12 mouse cellular contexts compared by ENCODE assay signal in genomic region chr12:119088666-119089065, GRCm38 (mm10).
"Had no signal": no experiment of that assay in that cellular context is flagged by ENCODE, and none has a peak within 500 bp of the region (broad histone marks: within the 10 kb centered on the region; RNA-seq: fewer than 3 reads in every experiment).

No protein-coding gene starts in this region.

- DNase-seq: retina, postnatal 1 day; right cerebral cortex, adult 18-20 months; right cerebral cortex, postnatal 14 days; right cerebral cortex, postnatal 25 days; right cerebral cortex, postnatal 4 days; spleen, adult 18-20 months; thymus, adult 18-20 months; thymus, adult 2 months; thymus, postnatal 14 days; thymus, postnatal 25 days; thymus, postnatal 36 days; thymus, postnatal 4 days had no signal
